Mouse (Mus musculus) ZHBTc4 (cell line): ENCODE measurements around the gene Btbd16.

ENCODE experiments used
- DNase-seq: peaks from one replicate; pipeline ENCODE4 v3.0.0-alpha.2; 2011; ENCODE audit warnings: low read depth, low spot score

Gene Btbd16

GRCm38 (mm10) chr7:130768151-130768550 is 5.7 kb upstream of the Btbd16 start:
- DNase-seq = peak; percentile 43

GRCm38 (mm10) chr7:130770707-130771106 is 3.2 kb upstream of the Btbd16 start:
- peak; percentile 90 for DNase-seq

GRCm38 (mm10) chr7:130773171-130773830 is 568 bp upstream of the Btbd16 start:
- DNase-seq = peak; percentile 81

GRCm38 (mm10) chr7:130780866-130781419 is 7.1 kb downstream of the Btbd16 start:
- no peak for DNase-seq

GRCm38 (mm10) chr7:130782501-130783050 is 8.7 kb downstream of the Btbd16 start:
- no peak for DNase-seq

GRCm38 (mm10) chr7:130785923-130786575 is 12.2 kb downstream of the Btbd16 start:
- DNase-seq = no peak

GRCm38 (mm10) chr7:130786708-130787107 is 12.8 kb downstream of the Btbd16 start:
- no peak for DNase-seq

GRCm38 (mm10) chr7:130787537-130787936 is 13.7 kb downstream of the Btbd16 start:
- no peak for DNase-seq

GRCm38 (mm10) chr7:130788950-130789349 is 15.1 kb downstream of the Btbd16 start:
- DNase-seq = peak; percentile 72

GRCm38 (mm10) chr7:130789456-130789855 is 15.6 kb downstream of the Btbd16 start:
- no peak for DNase-seq

GRCm38 (mm10) chr7:130793671-130794070 is 19.8 kb downstream of the Btbd16 start:
- DNase-seq = no peak

- peak; percentile 89 for DNase-seq
Measured at GRCm38 (mm10) chr7:130796786-130797185, 22.9 kb downstream of the Btbd16 start.

- no peak for DNase-seq
Measured at GRCm38 (mm10) chr7:130797524-130797923, 23.7 kb downstream of the Btbd16 start.

GRCm38 (mm10) chr7:130799418-130799817 is 25.5 kb downstream of the Btbd16 start:
- no peak for DNase-seq

- no peak for DNase-seq
Measured at GRCm38 (mm10) chr7:130800681-130801080, 26.8 kb downstream of the Btbd16 start.

- DNase-seq = no peak
Measured at GRCm38 (mm10) chr7:130801811-130802210, 27.9 kb downstream of the Btbd16 start.

- no peak for DNase-seq
Measured at GRCm38 (mm10) chr7:130803251-130803825, 29.5 kb downstream of the Btbd16 start.

GRCm38 (mm10) chr7:130804991-130805390 is 31.1 kb downstream of the Btbd16 start:
- no peak for DNase-seq

- DNase-seq = no peak
Measured at GRCm38 (mm10) chr7:130807749-130808148, 33.9 kb downstream of the Btbd16 start.

- DNase-seq = no peak
Measured at GRCm38 (mm10) chr7:130808694-130809093, 34.8 kb downstream of the Btbd16 start.

GRCm38 (mm10) chr7:130810238-130810637 is 36.4 kb downstream of the Btbd16 start:
- DNase-seq = no peak

- DNase-seq = peak; percentile 73
Measured at GRCm38 (mm10) chr7:130812407-130812806, 38.5 kb downstream of the Btbd16 start.
